Mouse (Mus musculus) heart, adult 2 months (tissue): ENCODE measurements around the gene Ebf1.

ENCODE experiments used
- CTCF ChIP-seq: fragments of 200-600 bp; IDR thresholded peaks from 2 replicates; pipeline ENCODE4 v1.8.1; 2022; ENCODE audit warnings: antibody characterized with exemption, mild to moderate bottlenecking, moderate library complexity
- EP300 ChIP-seq: fragments of 200-500 bp; IDR thresholded peaks from 2 replicates; pipeline ENCODE4 v1.6.1; 2011; ENCODE audit warnings: low read depth, low read length, control low read depth; ENCODE audit not compliant: insufficient read depth
- POLR2A ChIP-seq: fragments of 200-500 bp; IDR thresholded peaks from 2 replicates; pipeline ENCODE4 v1.6.1; 2011; ENCODE audit warnings: mild to moderate bottlenecking, low read depth, low read length, control low read depth; ENCODE audit not compliant: insufficient read depth

DNA sequence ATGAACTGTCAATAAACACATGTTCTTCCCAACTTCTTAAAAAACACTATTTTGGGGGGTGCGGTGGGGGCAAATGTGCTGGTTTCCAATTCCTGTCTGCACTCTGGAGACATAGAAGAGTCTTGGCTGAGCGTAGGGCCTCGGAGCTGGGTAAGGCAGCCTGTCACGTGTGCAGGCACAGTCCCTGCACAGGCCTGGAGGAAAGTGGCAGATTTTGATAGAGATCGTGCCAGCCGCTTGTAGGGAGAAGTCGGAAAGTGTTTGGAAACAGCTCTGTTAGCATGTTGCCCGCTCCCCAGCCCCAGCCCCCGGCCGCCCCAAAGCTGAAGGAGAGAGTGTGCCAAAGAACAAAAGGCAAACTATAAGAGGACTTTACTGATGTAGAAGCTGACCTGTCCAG lies 121.7 kb downstream of the Ebf1 start:
- no peak for TF ChIP-seq POLR2A
- TF ChIP-seq CTCF = no peak
- no peak for TF ChIP-seq EP300
